Mouse (Mus musculus) stomach, embryonic 16.5 days (tissue): ENCODE data around the gene Samt2. TPM values are rescaled to one million over a fixed set of nuclear protein-coding genes. Genes with fewer than 3 reads are reported as not detected.
"Not testable (repeated sequence)": the region's sequence is repeated elsewhere in the genome, so short reads cannot be mapped to it uniquely, and the experiment has no call there.

ENCODE experiments used
- ATAC-seq: fragments of 200-750 bp; cut with Nextera tagmentation; 2 replicates; pipeline ENCODE4 v1.8.0; 2017; ENCODE audit warnings: moderate number of reproducible peaks, moderate TSS enrichment; ENCODE audit not compliant: insufficient read depth, low FRiP score
- H3K27ac ChIP-seq: fragments of 300-500 bp; sonication (generic); 2 replicates; pipeline ENCODE4 v1.5.1; 2014; ENCODE audit warnings: low read length
- H3K27me3 ChIP-seq: fragments of 300-500 bp; sonication (generic); 2 replicates; pipeline ENCODE4 v1.6.1; 2014; ENCODE audit warnings: low read length, control low read depth, mixed read lengths; ENCODE audit not compliant: control insufficient read depth, insufficient read depth
- H3K36me3 ChIP-seq: fragments of 300-500 bp; sonication (generic); 2 replicates; pipeline ENCODE4 v1.6.1; 2014; ENCODE audit warnings: low read length; ENCODE audit not compliant: control insufficient read depth, insufficient read depth
- H3K4me1 ChIP-seq: fragments of 300-500 bp; sonication (generic); 2 replicates; pipeline ENCODE4 v1.6.1; 2014; ENCODE audit warnings: low read length, control low read depth, mixed read lengths; ENCODE audit not compliant: control insufficient read depth, insufficient read depth
- H3K4me2 ChIP-seq: fragments of 300-500 bp; sonication (generic); 2 replicates; pipeline ENCODE4 v1.6.1; 2014; ENCODE audit warnings: low read depth, low read length, mixed read lengths
- H3K4me3 ChIP-seq: fragments of 300-500 bp; sonication (generic); replicated peaks from 2 replicates; pipeline ENCODE4 v1.5.1; 2014; ENCODE audit warnings: mild to moderate bottlenecking, low read length
- H3K9ac ChIP-seq: fragments of 300-500 bp; sonication (generic); 2 replicates; pipeline ENCODE4 v1.6.1; 2014; ENCODE audit warnings: low read length
- H3K9me3 ChIP-seq: fragments of 300-500 bp; sonication (generic); replicated peaks from 2 replicates; pipeline ENCODE4 v1.6.1; 2016; ENCODE audit warnings: low read length, control low read depth; ENCODE audit not compliant: control insufficient read depth
- WGBS: fragments of 180-500 bp; shearing (Covaris S2); extraction: QIAGEN DNeasy Blood & Tissue Kit; methylation state at CpG from one replicate; pipeline ENCODE4 v1.1.7; 2014; 5-methylcytosine and 5-hydroxymethylcytosine counted together
- polyA plus RNA-seq: library from polyadenylated mRNA; unstranded; fragments of >200 nt; fragmentation: Nextera tagmentation; extraction: Ambion mirVana; gene quantifications from 2 replicates; pipeline ENCODE4 v1.2.1, GENCODE M21; 2015

Gene Samt2
- not detected in 2 replicates for polyA plus RNA-seq

GRCm38 (mm10) chrX:154579260-154579659, at the start of gene Samt2:
TSS of gene Samt2 (minus strand) at chrX:154579360.
- 79% methylated on average over 2 of the region's 2 CpGs for WGBS

More at GRCm38 (mm10) chrX:154579260-154579659, at the start of gene Samt2:
- H3K4me1 ChIP-seq, H3K9me3 ChIP-seq, H3K36me3 ChIP-seq, H3K9ac ChIP-seq, H3K4me3 ChIP-seq, ATAC-seq, H3K27me3 ChIP-seq, H3K4me2 ChIP-seq, H3K27ac ChIP-seq: not testable (repeated sequence)

Other genes with a start within 250 kb of the Samt2 start
- gene 4930524N10Rik, start 236.0 kb downstream of the Samt2 start, polyA plus RNA-seq = not detected in 2 replicates
- gene Samt4, start 97.4 kb downstream of the Samt2 start, polyA plus RNA-seq = not detected in 2 replicates